Mouse (Mus musculus): ENCODE measurements around the gene Ran. TPM values are rescaled to one million over a fixed set of nuclear protein-coding genes. Genes with fewer than 3 reads are reported as not detected.

Gene Ran
- polyA plus RNA-seq, 1 experiment from 2014 or later, result 343 TPM

DNA sequence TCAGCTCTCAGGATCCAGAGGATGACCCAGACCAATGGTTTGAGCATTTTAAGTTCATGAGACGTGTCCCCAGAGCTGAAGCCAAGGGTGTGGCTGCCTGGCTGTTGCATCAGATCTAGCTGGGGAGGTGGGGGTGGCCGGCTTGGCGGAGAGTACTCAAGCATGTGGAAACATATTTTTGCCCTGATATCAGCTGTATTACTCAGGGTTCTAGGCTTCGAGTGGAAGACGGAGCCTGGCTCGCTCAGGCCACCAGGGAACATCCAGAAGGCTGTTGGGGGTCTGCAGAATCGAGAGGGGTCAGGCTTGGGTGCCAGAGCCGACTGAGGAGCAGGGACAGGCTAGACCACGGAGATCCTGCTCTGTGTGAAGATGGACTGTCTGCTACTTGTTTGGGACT is 46.1 kb downstream of the Ran start:
- no peak for ATAC-seq (ENCODE audit: low FRiP score)
- WGBS, result 85% methylated on average over 9 of the region's 9 CpGs

DNA sequence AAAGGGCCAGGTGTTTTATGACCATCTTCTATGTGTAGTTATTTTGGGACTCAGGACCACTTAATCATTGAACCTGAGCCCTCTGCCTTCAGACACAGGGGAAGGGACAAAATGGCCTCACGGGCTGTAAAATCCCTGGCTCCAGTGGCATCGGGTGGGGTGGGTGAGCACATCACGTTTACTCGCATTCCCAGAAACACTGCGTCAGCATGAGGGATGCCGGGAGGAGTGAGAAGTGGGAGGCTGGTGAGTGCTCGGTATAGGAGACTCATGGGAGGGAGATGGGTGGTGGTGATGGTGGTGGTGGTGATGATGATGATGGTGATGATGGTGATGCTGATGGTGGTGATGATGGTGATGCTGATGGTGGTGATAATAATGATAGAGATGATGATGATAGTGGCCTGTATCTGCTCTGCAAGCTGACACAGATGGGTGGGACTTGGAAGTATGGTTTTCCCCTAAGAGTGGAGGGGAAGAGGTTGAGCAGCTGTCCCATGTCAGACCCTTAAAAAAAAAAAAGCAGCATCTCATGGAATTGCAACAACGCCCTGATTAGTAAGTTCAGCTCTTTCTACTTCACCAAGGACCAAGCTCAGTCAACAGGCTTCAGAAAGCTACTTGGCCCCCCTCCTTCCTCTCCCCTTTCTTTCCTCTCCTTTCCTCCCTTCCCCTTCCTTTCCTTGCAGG is 46.8 kb downstream of the Ran start:
- H3K36me3 ChIP-seq (replicated peaks; ENCODE audit: control insufficient read depth, insufficient read depth), result no peaks in the 10 kb centered on the region
- DNase-seq (ENCODE audit: low spot score) (no peak), ATAC-seq (ENCODE audit: low FRiP score) (no peak)
- H3K27me3 ChIP-seq (ENCODE audit: control insufficient read depth, insufficient read depth, low read length), result no peaks in the 10 kb centered on the region
- H3K4me2 ChIP-seq (replicated peaks), result no peak overlapping the region
- H3K4me1 ChIP-seq (replicated peaks; ENCODE audit: control insufficient read depth, insufficient read depth, low read length), result peaks cover 3% of the 10 kb centered on the region; the same call in 1 of the 2 replicates
- WGBS, result 91% methylated on average over 8 of the region's 8 CpGs
- no peak overlapping the region for H3K27ac ChIP-seq
- no peaks in the 10 kb centered on the region for H3K9me3 ChIP-seq (ENCODE audit: control insufficient read depth, low read length)
- H3K4me3 ChIP-seq (replicated peaks; ENCODE audit: low read length), result no peak overlapping the region
- no peak overlapping the region for H3K9ac ChIP-seq

More for the DNA sequence above, 46.1 kb downstream of the Ran start:
- H3K27ac ChIP-seq, result no peak overlapping the region
- no peaks in the 10 kb centered on the region for H3K9me3 ChIP-seq (ENCODE audit: control insufficient read depth, low read length)
- H3K36me3 ChIP-seq (replicated peaks; ENCODE audit: control insufficient read depth, insufficient read depth), result no peaks in the 10 kb centered on the region
- H3K9ac ChIP-seq, result no peak overlapping the region
- no peak overlapping the region for H3K4me2 ChIP-seq (replicated peaks)
- H3K4me3 ChIP-seq (replicated peaks; ENCODE audit: low read length), result no peak overlapping the region
- H3K27me3 ChIP-seq (ENCODE audit: control insufficient read depth, insufficient read depth, low read length), result no peaks in the 10 kb centered on the region
- no peak for DNase-seq (ENCODE audit: low spot score)
- peaks cover 3% of the 10 kb centered on the region; the same call in 1 of the 2 replicates for H3K4me1 ChIP-seq (replicated peaks; ENCODE audit: control insufficient read depth, insufficient read depth, low read length)

- no peaks in the 10 kb centered on the region for H3K36me3 ChIP-seq (replicated peaks; ENCODE audit: control insufficient read depth, insufficient read depth)
- H3K27ac ChIP-seq, result no peak overlapping the region
- H3K4me1 ChIP-seq (replicated peaks; ENCODE audit: control insufficient read depth, insufficient read depth, low read length), result peaks cover 7% of the 10 kb centered on the region
- no peak for ATAC-seq (ENCODE audit: low FRiP score)
- WGBS, result 83% methylated on average over 13 of the region's 13 CpGs
- no peaks in the 10 kb centered on the region for H3K9me3 ChIP-seq (ENCODE audit: control insufficient read depth, low read length)
- H3K4me3 ChIP-seq (replicated peaks; ENCODE audit: low read length), result no peak overlapping the region
- H3K9ac ChIP-seq, result no peak overlapping the region
- H3K4me2 ChIP-seq (replicated peaks), result no peak overlapping the region
- no peak for DNase-seq (ENCODE audit: low spot score)
- no peaks in the 10 kb centered on the region for H3K27me3 ChIP-seq (ENCODE audit: control insufficient read depth, insufficient read depth, low read length)
Measured at GRCm38 (mm10) chr5:129067231-129067834, 47.5 kb downstream of the Ran start.

DNA sequence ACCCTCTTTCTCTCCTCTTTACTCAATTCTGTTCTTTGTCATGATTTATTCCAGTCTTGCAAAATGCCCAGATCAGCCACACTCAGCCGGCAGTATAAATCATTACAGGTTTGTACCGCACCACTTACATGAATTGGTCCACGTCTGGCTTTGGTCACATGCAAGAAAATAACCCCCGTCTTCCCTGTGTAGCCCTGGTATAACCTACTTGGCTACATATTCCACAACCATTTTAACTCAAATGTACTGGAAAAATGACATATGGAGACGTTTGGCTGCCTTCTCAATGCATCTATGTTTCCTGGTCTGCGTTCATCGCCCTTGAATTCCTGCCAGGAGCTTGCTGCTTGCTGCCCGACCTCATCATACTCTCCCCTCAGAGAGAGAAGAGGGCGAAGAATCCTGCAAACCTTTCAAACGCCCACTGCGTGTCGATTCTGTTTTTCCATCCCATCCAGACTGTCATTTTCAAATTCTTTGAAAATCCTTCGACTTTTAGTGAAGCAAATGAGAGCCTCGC is 52.0 kb downstream of the Ran start:
- WGBS, result 59% methylated on average over 14 of the region's 14 CpGs
- peak overlapping the region; percentile 28; the same call in 1 of the 2 replicates for H3K27ac ChIP-seq
- ATAC-seq (ENCODE audit: low FRiP score), result no peak

DNA sequence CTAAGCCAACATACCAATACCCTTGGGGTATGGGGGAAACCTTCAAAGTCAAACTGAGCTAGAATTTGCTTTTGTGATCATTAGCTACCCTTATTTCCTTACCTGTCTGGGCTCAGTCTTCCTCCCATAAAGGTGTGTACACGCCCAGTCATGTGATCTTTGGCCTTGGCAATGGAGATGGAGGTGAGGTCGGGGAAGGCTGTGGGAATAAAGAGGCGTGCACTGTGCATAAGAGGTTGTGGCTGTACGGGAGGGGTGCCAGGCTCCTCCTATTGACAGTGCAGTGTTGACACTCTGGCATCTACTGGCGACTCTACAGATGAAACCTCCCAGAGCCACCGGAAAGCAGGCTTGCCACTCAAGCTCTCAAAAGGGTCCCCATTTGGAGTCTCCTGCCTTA is 53.5 kb downstream of the Ran start:
- Histone ChIP-seq H3K4me1 (replicated peaks; ENCODE audit: control insufficient read depth, insufficient read depth, low read length) (peaks cover 8% of the 10 kb centered on the region), H3K27ac (no peak overlapping the region), H3K4me3 (replicated peaks; ENCODE audit: low read length) (no peak overlapping the region), H3K9me3 (ENCODE audit: control insufficient read depth, low read length) (no peaks in the 10 kb centered on the region), H3K4me2 (replicated peaks) (no peak overlapping the region), H3K27me3 (ENCODE audit: control insufficient read depth, insufficient read depth, low read length) (no peaks in the 10 kb centered on the region), H3K36me3 (replicated peaks; ENCODE audit: control insufficient read depth, insufficient read depth) (no peaks in the 10 kb centered on the region), H3K9ac (no peak overlapping the region)
- 80% methylated on average over 6 of the region's 6 CpGs for WGBS
- ATAC-seq (ENCODE audit: low FRiP score), result no peak
- DNase-seq (ENCODE audit: low spot score), result no peak

More for the DNA sequence above, 52.0 kb downstream of the Ran start:
- no peaks in the 10 kb centered on the region for H3K27me3 ChIP-seq (ENCODE audit: control insufficient read depth, insufficient read depth, low read length)
- no peaks in the 10 kb centered on the region for H3K9me3 ChIP-seq (ENCODE audit: control insufficient read depth, low read length)
- H3K4me2 ChIP-seq (replicated peaks), result no peak overlapping the region
- H3K36me3 ChIP-seq (replicated peaks; ENCODE audit: control insufficient read depth, insufficient read depth), result no peaks in the 10 kb centered on the region
- H3K4me1 ChIP-seq (replicated peaks; ENCODE audit: control insufficient read depth, insufficient read depth, low read length), result peaks cover 8% of the 10 kb centered on the region
- H3K4me3 ChIP-seq (replicated peaks; ENCODE audit: low read length), result no peak overlapping the region
- DNase-seq (ENCODE audit: low spot score), result peak; percentile 52
- H3K9ac ChIP-seq, result no peak overlapping the region

Other genes with a start within 250 kb of the Ran start
- gene Rimbp2, start 66.6 kb upstream of the Ran start, polyA plus RNA-seq (2014; fragmentation: Nextera tagmentation; extraction: Ambion mirVana), result 8.1 and 8.9 TPM in 2 replicates
- 15.0 and 15.2 TPM in 2 replicates for gene Stx2, start 11.5 kb upstream of the Ran start, polyA plus RNA-seq (2014; fragmentation: Nextera tagmentation; extraction: Ambion mirVana)
- gene Adgrd1, start 76.7 kb downstream of the Ran start, polyA plus RNA-seq (2014; fragmentation: Nextera tagmentation; extraction: Ambion mirVana), result 0.12 and 0.18 TPM in 2 replicates

Measured in hindbrain, embryonic 14.5 days (tissue).